Mouse (Mus musculus) right cerebral cortex, postnatal 14 days (tissue): ENCODE measurements around the gene Lyl1.

Experiments
- DNase-seq: peaks from one replicate; pipeline ENCODE4 v3.0.0; 2022

Lyl1 gene

GRCm38 (mm10) chr8:84703466-84704249 lies 2.4 kb downstream of the Lyl1 start:
- no peak for DNase-seq

DNA sequence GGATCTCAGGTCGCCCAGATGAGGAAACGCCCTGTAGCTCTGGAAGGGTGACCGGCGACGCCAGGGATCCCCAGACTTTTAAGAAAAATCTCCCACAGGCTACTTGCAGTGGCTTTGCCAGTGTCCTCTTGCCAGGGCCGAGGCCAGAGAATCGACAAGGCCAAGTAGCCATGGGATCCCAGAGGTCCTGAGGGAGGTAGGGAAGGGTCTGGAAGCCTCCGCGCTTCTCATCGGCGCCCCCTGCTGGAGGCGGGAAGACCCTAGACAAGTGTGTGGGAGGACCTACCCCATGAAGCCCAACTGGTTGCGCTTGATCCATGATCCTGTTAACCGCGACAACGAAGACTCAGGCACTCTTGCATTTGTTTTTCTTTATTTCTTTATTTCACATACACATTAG lies 3.1 kb downstream of the Lyl1 start:
- DNase-seq = peak; percentile 81

DNA sequence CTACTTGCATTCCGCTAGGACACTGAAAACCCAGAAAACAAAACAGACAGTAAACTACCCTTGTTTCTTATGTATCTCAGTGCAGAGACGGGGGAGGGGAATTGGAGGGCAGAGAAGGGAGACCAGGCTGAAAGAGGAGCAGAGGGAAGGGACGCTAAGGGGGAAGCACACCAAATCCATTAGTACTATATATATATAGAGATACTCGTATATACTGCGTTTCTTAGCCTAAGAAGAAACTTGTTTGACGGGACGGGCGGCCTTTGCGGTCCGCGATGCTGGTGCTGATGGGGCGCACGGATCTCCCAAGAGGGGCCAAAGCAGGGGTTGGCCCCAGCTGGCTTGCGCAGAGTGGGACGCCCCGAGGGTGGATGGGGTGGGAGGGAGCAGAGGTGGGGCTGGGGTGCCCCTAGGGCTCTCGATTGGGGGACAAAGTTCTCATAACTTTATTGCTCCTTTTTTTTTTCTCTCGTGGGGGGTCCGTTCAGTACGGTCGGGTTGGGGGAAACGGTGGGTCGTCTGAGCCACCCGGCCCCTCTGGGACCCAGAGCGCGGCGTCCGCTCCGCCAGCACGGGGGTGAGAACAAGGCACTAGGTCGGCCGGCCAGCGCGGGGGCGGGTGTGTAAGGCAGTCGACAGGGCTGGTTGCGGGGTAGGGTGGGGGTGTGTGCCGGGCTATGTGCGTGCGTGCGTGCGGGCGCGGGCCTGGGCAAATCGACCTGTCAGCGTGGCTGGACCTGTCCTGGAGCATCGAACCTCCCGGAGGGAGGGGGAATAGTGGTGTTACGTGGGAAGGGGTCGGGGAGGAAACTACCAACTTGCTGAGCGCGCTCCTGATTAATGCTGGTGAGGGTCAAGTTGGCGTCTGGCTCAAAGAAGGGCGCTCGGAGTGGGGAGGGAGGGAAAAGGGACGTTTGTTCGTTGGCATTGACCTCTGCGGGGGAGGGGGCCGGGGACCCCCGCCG lies 3.9 kb downstream of the Lyl1 start:
- DNase-seq = no peak

GRCm38 (mm10) chr8:84705960-84706359 lies 4.7 kb downstream of the Lyl1 start:
- DNase-seq = no peak

GRCm38 (mm10) chr8:84706610-84707266 lies 5.5 kb downstream of the Lyl1 start:
- no peak for DNase-seq

- no peak for DNase-seq
These were observed 6.1 kb downstream of the Lyl1 start for GRCm38 (mm10) chr8:84707267-84707883.

- DNase-seq = no peak
These were observed 6.8 kb downstream of the Lyl1 start for GRCm38 (mm10) chr8:84708071-84708541.

DNA sequence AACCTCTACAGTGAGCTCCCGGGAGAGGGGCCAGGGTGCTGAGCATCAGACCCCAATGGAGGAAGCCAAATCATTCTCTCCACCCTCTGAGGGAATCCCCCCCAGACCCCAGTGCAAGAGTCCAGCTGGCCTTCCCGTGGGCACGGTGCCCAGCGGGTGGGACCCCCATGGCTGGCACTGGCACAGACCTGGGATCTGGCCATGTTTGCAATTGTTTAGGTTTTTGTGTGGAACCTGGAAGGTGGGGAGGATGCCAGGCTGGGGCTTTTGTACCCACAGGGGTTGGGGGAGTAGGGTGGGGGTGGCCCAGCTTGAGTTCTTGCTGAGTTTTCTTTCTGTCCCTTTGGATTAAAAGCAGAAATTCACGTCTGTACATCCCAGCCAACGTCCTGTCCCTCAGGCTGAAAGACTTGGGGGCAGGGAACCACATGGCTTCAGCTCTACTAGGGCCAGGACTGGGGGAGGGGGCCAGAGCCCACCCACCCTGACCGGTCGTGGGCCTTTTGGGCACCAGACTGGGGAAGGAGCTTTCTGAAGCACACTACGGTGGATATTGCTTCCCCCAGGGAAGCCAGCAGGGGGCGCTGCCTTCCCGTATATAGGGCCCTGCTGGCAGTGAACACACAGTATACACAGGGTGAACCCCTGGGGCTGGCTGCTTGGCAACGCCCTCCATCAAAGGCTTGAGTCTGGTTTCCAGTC lies 7.7 kb downstream of the Lyl1 start:
- DNase-seq = peak; percentile 87

- DNase-seq = no peak
These were observed 8.7 kb downstream of the Lyl1 start for GRCm38 (mm10) chr8:84709931-84710330.

GRCm38 (mm10) chr8:84711312-84711711 lies 10.1 kb downstream of the Lyl1 start:
- no peak for DNase-seq

- DNase-seq = no peak
These were observed 10.9 kb downstream of the Lyl1 start for GRCm38 (mm10) chr8:84711933-84712758.

DNA sequence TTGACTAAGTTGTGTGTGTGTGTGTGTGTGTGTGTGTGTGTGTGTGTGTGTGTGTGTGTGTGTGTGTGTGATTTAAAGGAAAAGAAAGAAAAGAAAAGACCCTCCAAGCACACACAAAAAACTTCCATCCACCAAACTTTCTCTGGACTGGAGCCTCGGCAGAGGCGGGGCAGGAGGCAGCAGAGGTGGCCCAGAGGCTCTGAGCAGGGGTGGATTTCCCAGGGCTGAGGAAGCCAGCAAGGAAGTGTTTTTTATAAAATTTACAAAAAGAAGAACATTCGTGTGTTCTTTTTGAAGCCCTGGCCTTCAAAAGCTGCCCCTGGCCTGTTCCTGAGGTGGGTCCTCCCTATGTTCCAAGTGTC lies 11.5 kb downstream of the Lyl1 start:
- DNase-seq = no peak

GRCm38 (mm10) chr8:84713381-84713780 lies 12.1 kb downstream of the Lyl1 start:
- no peak for DNase-seq

DNA sequence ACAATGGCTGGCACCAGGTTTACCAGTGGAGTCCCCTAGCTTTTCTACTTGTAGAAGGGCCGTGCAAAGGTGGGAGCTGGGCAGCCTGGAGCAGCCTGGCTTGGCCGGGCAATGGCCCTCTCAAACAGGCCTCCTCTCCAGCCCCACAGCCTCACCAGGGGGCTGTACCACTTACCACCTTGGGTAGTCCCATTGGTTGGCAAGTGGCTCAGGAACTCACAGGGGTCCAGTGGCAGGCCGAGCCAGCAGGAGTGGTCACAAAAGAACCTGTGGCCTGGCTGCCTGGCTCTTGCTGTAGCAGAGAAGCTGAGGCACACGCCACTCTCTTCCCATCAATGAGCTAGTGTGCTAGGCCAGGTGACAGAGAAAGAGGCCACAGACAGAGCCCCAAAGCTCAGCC lies 12.9 kb downstream of the Lyl1 start:
- DNase-seq = no peak

- no peak for DNase-seq
These were observed 14.7 kb downstream of the Lyl1 start for GRCm38 (mm10) chr8:84715893-84716468.

DNA sequence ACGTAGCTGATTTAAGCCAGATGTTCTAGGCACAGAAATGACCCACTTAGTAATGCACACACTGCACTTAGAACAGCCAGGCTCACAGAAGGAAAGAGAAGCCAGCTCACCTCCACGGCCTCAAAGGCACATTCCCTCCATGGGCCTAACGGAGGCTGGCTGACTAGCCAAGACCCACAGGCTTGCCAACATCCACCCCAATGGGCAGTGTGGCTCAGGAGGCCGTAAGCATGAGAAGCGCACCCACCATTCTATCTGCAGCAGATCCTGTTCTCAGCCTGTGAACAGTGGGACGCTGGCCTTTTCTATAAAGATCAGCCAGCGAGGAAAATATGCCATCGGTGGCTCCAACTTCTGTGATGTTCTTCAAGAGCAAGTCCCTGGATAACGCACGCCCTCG lies 15.5 kb downstream of the Lyl1 start:
- DNase-seq = no peak

DNA sequence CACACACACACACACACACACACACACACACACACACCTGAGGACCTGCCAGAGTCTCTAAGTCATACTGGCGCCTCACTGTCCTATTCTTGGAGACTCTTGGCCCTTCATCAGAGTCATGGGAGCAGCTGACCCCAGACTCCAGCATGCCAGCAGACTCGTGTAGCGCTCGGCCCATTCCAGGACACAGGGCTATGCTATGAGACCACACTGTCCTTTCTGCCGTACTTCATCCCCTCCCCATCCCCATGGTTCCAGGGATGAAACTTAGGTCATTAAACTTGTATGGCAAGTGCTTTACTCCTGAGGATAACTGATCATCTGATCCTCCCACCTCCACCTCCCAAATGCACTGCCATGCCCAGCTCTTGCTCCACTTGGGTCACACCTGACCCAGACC lies 17.2 kb downstream of the Lyl1 start:
- no peak for DNase-seq

DNA sequence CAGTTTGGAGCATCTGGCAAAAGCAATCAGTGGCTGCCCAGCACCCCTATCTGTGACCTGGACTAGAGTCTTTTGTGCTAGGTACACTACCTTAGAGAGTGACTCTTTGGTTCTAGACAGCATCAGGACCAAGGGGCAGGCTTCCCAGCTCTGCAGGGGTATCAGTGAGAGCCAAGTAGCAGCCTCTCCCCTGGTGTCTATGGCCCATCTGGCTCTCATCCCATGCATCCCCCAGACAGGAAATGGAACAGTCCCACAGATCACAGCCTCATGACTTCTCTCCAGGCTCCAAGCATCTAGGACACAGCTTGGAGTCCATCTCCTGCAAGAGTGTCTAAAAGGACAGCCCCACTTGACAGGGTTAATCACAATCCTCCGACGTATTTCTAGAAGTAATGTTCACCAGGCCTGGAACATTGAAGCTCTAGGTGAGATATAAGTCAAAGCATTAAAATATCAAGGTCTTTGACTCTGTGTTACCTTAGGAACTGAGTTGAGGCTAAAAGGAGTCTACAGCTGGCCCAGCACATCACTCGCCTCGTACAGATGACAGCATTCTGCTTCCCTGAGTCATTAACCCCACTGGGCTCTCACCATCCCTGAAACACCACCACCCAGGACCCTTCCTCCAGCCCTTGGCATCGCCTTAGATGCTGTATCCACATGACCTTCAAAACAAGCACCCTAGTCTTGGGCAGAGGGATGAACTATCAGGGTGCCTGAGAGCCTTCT lies 17.9 kb downstream of the Lyl1 start:
- DNase-seq = no peak

DNA sequence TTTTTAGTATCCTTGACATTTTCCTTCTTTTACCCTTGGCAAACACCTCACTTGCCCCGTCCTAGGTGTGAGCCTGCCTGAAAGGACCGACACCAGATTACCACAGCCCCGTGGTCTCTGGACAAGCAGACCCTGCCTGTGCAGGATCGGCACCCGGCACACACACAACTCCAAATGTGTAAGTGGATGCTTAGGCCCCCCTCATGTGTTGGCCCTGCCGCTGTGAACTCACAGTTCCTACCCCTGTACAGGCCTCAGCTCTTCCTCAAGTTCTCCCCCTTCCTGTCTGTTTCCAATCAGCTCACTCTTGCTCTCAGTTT lies 21.2 kb downstream of the Lyl1 start:
- no peak for DNase-seq

DNA sequence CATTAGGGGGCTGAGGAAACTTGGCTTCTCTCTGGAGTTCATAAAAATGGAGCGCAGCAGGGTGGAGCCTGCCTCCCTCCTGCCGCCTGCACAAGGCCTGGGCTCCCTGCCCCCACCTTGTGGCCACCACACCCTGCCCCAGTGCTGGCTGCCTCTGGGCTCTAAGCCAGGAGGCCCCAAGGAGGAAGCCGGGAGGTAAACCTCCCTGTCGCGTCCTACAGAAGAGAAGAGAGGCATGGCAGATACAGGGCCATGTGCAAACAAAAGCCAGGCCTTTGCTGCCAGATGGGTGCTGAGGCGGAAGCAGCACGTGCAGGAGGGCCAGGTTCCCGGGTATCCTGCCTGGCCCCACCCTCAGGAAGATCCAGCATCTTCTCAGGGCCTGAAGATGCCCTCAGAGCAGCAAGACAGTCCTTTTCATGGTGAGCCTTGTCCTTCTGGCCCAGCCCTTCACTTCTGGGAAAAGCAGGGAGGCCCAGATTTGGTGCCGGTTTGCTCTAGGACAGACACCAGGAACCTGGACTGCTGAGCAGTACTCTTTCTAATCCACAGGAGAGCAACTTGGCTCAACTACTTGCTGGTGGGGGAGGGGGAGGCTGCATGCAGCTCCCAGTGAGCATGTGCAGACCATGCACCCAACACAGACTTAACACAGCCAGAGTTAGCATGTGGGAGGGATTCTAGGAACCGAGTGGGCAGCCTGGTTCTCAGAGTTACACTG lies 21.8 kb downstream of the Lyl1 start, which contains the start of gene G430095P16Rik:
G430095P16Rik (plus strand) TSS at position 158 of the 721 bp plus-strand sequence.
- peak; percentile 74 for DNase-seq
